Mouse (Mus musculus): ENCODE data around the gene Mta1.

The Mta1 gene

GRCm38 (mm10) chr12:113098530-113099151, 563 bp downstream of the Mta1 start:
- DNase-seq (ENCODE audit: low spot score), result no peak

- no peak for DNase-seq (ENCODE audit: low spot score)
Observed at GRCm38 (mm10) chr12:113099470-113100237, 1.6 kb downstream of the Mta1 start.

DNA sequence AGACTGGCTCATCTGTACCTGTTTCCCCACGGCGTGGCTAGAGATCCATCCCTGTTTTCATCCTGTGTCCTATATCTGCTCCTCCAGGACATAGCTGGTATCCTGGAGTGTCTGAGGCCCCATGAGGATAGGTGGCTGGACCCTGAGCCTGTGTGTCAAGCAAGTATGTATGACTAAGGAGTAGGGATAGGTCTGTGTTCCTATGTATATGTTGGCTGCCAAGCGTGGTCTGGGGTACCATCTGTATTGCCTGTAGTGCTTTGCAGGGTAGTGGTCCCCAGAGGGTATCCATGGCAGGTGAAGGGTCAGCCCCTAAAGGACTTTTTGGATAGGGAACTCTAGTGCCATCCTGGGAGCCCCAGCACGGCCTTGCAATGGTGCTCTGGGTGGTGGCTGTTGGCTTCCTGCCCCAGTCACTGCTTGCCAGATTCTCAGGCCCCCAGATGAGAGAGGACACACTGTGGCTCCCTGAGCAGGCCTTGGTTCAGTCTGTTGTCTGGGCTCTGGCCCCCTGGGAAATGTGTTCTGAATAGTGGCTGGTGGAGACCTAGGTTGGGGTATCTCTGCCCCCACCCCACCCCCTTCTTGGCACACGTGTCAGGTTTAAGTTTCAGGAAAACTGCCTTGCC, 2.5 kb downstream of the Mta1 start:
- no peak for DNase-seq (ENCODE audit: low spot score)

DNA sequence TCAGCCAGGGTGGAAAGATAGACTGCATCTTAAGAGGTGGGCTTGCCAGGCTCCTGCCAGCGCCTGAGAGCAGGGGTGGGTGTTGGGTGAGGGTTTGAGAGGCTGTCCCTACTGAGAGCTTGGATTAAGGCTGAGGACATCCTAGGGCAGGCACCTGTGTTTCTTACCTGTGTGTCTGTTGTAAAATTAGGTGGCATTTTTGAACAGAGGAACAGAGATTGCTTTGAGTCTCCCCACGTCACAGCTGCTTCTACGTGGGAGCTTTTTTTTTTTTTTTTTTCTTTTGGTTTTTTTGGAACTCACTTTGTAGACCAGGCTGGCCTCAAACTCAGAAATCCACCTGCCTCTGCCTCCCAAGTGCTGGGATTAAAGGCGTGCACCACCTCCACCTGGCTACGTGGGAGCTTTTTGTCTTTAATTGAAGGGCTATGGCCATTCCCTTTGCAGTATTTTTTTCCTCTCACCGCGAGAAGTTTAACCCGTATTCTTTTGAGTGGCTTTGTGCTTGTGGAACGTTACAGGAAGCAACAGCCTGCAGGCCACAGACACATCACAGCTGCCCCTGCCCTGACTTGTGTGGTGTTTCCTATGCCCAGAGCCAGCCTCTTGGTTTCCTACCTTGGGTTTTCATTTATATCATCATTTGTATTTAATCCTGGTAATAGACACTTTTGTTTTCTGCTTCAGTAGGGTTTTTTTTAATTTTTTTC, 3.3 kb downstream of the Mta1 start:
- no peak for DNase-seq (ENCODE audit: low spot score)

DNA sequence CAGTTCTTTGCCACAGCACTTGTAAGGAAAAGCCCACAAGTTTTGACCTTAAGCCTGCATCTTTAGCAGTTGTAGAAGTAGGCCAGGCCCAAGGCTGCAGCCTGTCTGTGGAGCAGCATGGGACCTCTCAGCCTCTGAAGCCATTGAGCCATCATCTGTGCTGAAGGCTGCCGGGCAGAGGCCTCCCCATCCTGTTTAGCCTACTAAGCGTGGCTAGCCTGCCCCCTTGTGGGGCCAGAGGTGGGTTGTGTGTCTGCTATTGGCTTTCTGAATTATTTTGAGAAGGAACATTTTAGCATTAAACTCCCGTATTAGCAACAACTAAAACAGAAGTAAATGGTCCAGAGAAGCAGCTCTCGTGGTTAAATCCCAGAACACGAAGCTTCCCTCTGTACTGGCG, 4.4 kb downstream of the Mta1 start:
- DNase-seq (ENCODE audit: low spot score), result no peak

GRCm38 (mm10) chr12:113103846-113104451, 5.9 kb downstream of the Mta1 start:
- peak; percentile 65 for DNase-seq (ENCODE audit: low spot score)

DNA sequence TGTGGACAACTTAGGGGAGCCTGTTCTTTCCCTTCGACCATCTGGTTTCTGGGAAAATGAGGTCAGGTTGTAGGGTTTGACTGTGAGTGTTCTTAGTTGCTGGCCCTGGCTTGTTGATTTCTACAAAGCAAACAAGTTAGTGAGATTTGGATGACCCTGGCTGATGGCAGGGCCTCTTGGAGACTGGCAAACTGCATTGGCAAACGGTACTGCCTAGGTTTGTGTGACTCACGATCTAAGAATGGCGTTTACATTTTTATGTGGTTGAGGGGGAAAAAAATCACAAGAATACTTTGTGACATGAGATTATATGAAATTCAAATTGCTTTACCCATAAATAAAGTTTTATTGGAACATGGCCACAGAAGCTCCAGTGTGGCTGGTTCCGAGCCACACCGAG, 8.3 kb downstream of the Mta1 start:
- no peak for DNase-seq (ENCODE audit: low spot score)

GRCm38 (mm10) chr12:113107431-113108124, 9.5 kb downstream of the Mta1 start:
- no peak for DNase-seq (ENCODE audit: low spot score)

DNA sequence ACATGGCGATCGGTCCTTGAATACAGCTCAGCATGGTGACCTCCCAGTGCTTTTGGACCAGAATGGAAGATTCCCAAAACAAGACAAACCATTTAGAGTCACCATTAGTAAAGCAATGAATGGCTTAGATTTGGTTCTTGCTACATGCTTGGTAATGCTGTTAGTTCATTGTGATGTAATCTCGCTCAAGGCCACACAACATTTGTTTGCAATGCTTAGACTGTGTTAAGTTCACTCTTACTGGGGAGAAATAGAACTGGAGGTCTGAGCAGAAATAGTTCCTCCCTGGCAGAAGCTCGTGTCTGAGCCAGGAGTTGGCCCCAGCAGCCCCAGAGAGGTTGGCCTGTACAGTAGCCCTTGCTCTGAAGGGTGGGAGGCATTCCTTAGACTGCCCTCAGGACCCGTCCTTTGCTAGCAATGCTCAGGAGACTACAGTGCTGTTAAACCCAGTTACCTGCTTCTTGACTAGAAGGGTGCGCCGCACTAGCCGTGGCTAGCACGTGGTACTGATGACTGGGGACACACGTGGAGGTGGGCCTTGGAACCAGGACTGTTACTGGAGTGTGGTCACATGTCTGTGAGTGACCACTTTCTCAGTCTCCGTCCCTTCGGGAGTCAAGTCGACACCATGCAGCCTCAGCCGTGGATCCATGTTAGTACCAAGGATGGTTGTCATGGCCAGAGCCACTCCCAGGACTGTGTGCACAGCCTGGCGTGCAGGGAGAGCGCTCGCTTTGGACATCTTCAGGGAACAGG, 10.6 kb downstream of the Mta1 start:
- no peak for DNase-seq (ENCODE audit: low spot score)

GRCm38 (mm10) chr12:113109801-113110200, 11.7 kb downstream of the Mta1 start:
- no peak for DNase-seq (ENCODE audit: low spot score)

- DNase-seq (ENCODE audit: low spot score), result no peak
Observed at GRCm38 (mm10) chr12:113114141-113114540, 16.1 kb downstream of the Mta1 start.

GRCm38 (mm10) chr12:113114856-113115538, 16.9 kb downstream of the Mta1 start:
- DNase-seq (ENCODE audit: low spot score), result no peak

DNA sequence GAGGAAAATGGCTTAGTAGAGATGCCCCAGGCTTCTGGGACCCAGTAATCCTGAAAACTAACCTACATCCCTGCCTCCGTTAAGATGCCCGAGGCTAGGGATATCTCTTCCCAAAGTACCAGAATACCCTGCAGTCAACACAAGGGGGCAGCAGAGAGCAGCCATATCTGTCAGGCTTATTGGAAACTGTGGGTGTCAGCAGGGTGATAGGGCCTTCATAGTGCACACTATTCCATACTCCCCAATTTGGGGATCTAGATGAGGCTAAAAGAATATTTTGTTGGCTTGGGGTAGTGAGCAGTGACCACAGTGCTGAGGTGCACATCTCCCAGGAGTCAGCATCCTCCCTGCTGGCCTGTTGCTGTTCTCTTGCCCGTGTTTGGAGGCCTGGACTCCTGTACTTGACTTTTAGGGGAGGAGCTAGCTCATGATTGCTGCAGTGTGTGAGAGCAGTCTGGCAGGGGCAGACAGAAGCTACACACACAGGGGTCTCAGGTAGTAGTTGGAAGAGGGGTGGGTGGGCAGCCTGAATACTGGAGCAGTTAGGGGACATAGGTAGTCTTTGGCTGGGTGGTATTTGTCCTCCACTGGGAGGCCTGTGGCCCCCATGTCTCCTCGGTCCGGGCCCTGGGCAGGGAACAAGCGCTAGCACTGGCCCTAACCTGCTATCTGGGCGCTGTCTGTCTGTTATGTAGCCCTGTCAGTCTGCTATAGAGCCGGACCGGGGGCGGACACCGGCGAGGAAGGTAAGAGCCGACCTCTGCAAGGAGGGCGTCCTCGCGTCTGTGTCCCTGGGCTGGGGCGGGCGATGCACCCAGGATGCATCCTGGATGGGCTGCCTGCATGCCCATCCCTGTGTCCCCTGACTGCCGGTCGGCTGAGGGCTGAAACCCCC, 21.7 kb downstream of the Mta1 start:
- DNase-seq (ENCODE audit: low spot score), result peak; percentile 64

DNA sequence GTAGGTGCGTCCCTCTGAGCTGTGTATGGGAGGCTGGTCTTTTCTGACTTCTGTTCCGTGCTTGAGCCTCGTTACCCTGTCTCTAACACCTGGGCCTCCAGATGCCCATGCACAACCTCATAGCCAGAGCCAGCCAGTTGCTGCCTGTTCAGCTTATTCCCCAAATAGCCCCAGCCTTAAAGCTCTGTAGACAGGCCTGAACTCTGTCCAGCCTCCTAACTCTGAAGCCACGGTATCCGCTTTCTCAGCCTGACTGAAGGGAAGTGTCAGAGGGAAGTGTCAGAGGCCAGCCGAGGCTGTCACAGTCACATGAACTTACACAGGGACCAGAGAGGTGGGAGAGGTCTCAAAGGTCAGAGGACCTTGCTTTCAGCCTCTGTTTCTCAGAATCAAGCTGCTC, 26.6 kb downstream of the Mta1 start:
- peak; percentile 86 for DNase-seq (ENCODE audit: low spot score)

GRCm38 (mm10) chr12:113130732-113131131, 32.7 kb downstream of the Mta1 start:
- DNase-seq (ENCODE audit: low spot score), result no peak

- DNase-seq (ENCODE audit: low spot score), result no peak
Observed at GRCm38 (mm10) chr12:113131601-113132000, 33.5 kb downstream of the Mta1 start.

GRCm38 (mm10) chr12:113132567-113132966, 34.5 kb downstream of the Mta1 start:
- no peak for DNase-seq (ENCODE audit: low spot score)

- no peak for DNase-seq (ENCODE audit: low spot score)
Observed at GRCm38 (mm10) chr12:113133260-113133659, 35.2 kb downstream of the Mta1 start.

DNA sequence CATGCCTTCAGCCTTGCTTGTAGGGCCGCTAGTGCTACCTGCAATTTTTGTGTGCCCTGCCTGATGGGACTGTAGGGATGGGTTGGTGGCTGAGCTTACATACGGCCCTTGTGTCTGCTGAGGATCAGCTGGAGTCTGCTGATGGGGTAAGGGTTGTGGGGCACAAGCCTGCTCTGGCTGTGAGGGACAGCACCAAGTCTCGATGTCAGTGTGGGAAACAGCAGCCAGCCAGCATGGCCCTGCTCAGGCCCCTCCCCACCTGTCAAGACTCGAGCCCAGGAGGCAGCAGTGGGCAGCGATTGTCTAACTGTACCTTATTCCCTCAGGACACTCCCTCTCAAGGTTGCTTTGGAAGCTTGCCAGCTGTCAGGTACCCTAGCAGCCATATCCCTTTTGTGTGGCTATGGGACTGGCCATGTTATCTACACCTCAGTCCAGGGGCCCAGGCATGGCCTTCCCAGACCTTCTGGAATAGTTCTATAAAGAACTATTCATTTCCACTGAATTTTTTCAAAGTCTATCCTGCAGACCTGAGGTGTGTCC, 35.9 kb downstream of the Mta1 start:
- DNase-seq (ENCODE audit: low spot score), result no peak
